Mouse (Mus musculus): ENCODE results near the gene Il20rb. TPM values are rescaled to one million over a fixed set of nuclear protein-coding genes. Genes with fewer than 3 reads are reported as not detected.

The Il20rb gene
- polyA plus RNA-seq (2015; fragmentation: Nextera tagmentation; extraction: Ambion mirVana): 4.6 and 5.2 TPM in 2 replicates

GRCm38 (mm10) chr9:100486431-100486830 lies at the start of gene Il20rb:
Gene Il20rb (minus strand): TSS chr9:100486788.

Other genes starting within 250 kb of the Il20rb start
- 50.3 and 59.2 TPM in 2 replicates for gene Nck1, start 59.3 kb upstream of the Il20rb start, polyA plus RNA-seq (2015; fragmentation: Nextera tagmentation; extraction: Ambion mirVana)
- 2.9 and 3.3 TPM in 2 replicates for gene Slc35g2, start 84.3 kb upstream of the Il20rb start, polyA plus RNA-seq (2015; fragmentation: Nextera tagmentation; extraction: Ambion mirVana)
- gene Stag1, start 111.0 kb upstream of the Il20rb start, polyA plus RNA-seq (2015; fragmentation: Nextera tagmentation; extraction: Ambion mirVana): 24.3 and 29.2 TPM in 2 replicates